Mouse (Mus musculus) 3T3-L1 (cell line): ENCODE results near the gene Cnot6.
A peak's percentile ranks its signal among the peaks of the same experiment; 100 is the strongest.

Source experiments
- DNase-seq: peaks from one replicate; pipeline ENCODE4 v3.0.0-alpha.2; 2015; ENCODE audit warnings: low read depth, low spot score

Gene Cnot6

GRCm38 (mm10) chr11:49655501-49655900, 57.0 kb downstream of the Cnot6 start:
- DNase-seq, result no peak

- no peak for DNase-seq
Measured at GRCm38 (mm10) chr11:49654651-49655050, 57.9 kb downstream of the Cnot6 start.

GRCm38 (mm10) chr11:49653079-49653408, 59.5 kb downstream of the Cnot6 start:
- no peak for DNase-seq

- peak; percentile 77 for DNase-seq
Measured at GRCm38 (mm10) chr11:49652401-49653078, 60.0 kb downstream of the Cnot6 start.

GRCm38 (mm10) chr11:49651762-49652322, 60.7 kb downstream of the Cnot6 start:
- DNase-seq, result no peak

GRCm38 (mm10) chr11:49650994-49651761, 61.3 kb downstream of the Cnot6 start:
- peak; percentile 27 for DNase-seq

- DNase-seq, result peak; percentile 70
Measured at GRCm38 (mm10) chr11:49650113-49650993, 62.2 kb downstream of the Cnot6 start.

- no peak for DNase-seq
Measured at GRCm38 (mm10) chr11:49645677-49646076, 66.8 kb downstream of the Cnot6 start.

GRCm38 (mm10) chr11:49636449-49636848, 76.1 kb downstream of the Cnot6 start:
- no peak for DNase-seq

- DNase-seq, result no peak
Measured at GRCm38 (mm10) chr11:49635671-49636070, 76.9 kb downstream of the Cnot6 start.

- no peak for DNase-seq
Measured at GRCm38 (mm10) chr11:49634101-49634500, 78.4 kb downstream of the Cnot6 start.

GRCm38 (mm10) chr11:49632256-49632655, 80.3 kb downstream of the Cnot6 start:
- DNase-seq, result no peak

- peak; percentile 16 for DNase-seq
Measured at GRCm38 (mm10) chr11:49631154-49631553, 81.4 kb downstream of the Cnot6 start.

GRCm38 (mm10) chr11:49626748-49627147, 85.8 kb downstream of the Cnot6 start:
- no peak for DNase-seq

GRCm38 (mm10) chr11:49625863-49626262, 86.7 kb downstream of the Cnot6 start:
- no peak for DNase-seq

- DNase-seq, result no peak
Measured at GRCm38 (mm10) chr11:49624156-49624555, 88.4 kb downstream of the Cnot6 start.

GRCm38 (mm10) chr11:49621953-49622352, 90.6 kb downstream of the Cnot6 start:
- no peak for DNase-seq
